Mouse (Mus musculus) lung, adult 2 months (tissue): ENCODE data around the gene Mob3b. TPM values are rescaled to one million over a fixed set of nuclear protein-coding genes. Genes with fewer than 3 reads are reported as not detected.

Source experiments
- DNase-seq: peaks from one replicate; pipeline ENCODE4 v3.0.0; 2022
- H3K4me1 ChIP-seq: fragments of 200-500 bp; 2 replicates; pipeline ENCODE4 v1.6.1; 2011; ENCODE audit warnings: low read length; ENCODE audit not compliant: control insufficient read depth, insufficient read depth
- H3K4me3 ChIP-seq: fragments of 200-500 bp; replicated peaks from 2 replicates; pipeline ENCODE3; 2011; ENCODE audit warnings: low read depth, mild to moderate bottlenecking, control low read depth, low read length; ENCODE audit errors: extremely low read depth
- CTCF ChIP-seq: fragments of 200-500 bp; IDR thresholded peaks from 2 replicates; pipeline ENCODE4 v1.5.1; 2011; ENCODE audit warnings: mild to moderate bottlenecking, low read length, control low read depth; ENCODE audit not compliant: insufficient read depth
- POLR2A ChIP-seq: fragments of 200-500 bp; IDR thresholded peaks from 2 replicates; pipeline ENCODE4 v1.6.1; 2011; ENCODE audit warnings: low read depth, mild to moderate bottlenecking, control low read depth, low read length, borderline replicate concordance; ENCODE audit errors: extremely low read depth
- WGBS: fragments of 180-500 bp; shearing (Covaris S2); methylation state at CpG from one replicate; pipeline ENCODE4 v1.1.7; 2018; 5-methylcytosine and 5-hydroxymethylcytosine counted together
- polyA plus RNA-seq: library from polyadenylated mRNA; depleted of rRNA; stranded (reverse); fragments of >200 nt; gene quantifications from 2 replicates; pipeline ENCODE4 v1.2.3, GENCODE M21; 2012

Mob3b gene
- polyA plus RNA-seq, 1 experiment, result 10.4 TPM

DNA sequence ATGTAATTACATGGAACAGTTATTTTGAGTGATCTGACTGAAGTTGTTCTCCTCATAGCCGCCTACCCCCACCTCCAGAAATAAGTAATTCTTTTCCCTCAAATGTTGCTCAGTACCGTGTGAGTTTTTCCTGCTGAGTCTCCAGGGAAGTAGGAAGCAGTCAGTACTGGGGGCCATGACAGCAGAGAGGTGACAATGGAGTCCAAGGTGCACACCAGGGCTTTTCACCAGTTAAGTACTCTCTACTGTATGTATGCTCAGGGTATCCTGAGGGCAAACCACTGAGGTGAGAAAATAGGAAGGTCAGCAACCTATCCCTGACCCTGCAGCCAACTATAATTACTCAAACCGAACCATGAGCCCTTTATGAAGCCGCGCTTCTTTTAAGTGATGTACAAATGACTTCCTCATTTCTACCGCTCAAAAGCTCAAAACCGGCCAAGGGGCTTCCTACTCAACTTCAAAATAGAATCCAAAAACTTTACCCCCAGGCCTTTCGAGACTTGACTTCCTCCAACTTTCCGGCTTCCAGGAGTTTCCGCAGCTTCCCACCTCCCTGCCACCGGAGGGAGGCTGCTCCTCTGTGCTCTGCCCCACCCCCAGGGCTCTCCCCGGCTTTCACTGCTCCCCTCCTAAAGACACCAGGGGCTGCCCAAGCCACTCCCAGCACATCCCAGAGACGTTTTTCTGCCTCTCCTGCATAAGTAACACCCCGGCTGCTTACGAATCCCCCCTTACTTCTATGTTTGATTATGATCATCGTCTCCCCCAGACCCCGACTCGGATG is 122.6 kb downstream of the Mob3b start:
- H3K4me1 ChIP-seq, result peaks cover 4% of the 10 kb centered on the region
- no peak for DNase-seq
- H3K4me3 ChIP-seq, result no peak overlapping the region
- TF ChIP-seq POLR2A, result no peak
- TF ChIP-seq CTCF, result no peak
- 45% methylated on average over 18 of the region's 18 CpGs for WGBS

DNA sequence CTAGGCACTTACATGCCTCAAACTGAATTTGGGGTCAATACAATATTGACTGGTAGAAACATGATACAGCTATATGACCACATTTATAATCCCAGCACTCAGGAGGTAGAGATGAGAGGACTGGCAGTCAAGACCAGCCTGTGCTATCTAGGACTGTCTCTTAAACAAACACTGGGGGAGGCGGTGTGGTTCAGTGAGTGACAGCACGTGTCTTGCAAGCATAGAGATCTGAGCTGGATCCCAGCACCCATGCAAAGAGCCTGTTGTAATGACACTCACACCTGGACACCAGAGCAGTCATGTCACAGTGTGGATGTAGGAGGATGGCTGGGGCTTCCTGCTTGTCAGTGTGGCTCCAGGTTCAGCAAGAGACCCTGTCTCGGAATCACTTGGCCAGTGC is 124.5 kb downstream of the Mob3b start:
- Histone ChIP-seq H3K4me3 (no peak overlapping the region), H3K4me1 (peaks cover 4% of the 10 kb centered on the region)
- DNase-seq, result no peak
- TF ChIP-seq POLR2A (no peak), CTCF (no peak)
- 77% methylated on average over 3 of the region's 3 CpGs for WGBS

DNA sequence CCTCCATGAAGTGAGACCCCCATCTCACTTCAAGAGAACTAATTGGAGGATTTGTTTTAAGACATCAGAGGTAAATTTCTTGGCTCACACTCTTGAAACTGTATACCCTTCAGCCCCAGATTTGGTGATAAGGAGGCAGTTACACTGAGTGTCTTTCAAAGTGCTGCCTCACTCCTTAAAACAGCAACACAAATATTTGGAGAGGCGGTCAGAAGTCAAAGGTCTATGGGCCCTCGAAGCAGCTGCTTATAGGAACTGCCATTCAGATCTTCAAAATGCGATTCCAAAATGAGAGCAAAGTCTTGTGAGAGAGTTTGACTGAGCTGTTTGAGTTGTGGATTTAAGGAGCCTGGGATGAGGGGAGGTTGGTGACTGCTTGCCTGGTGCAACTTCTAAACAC is 125.7 kb downstream of the Mob3b start:
- WGBS, result 29% methylated on average over 3 of the region's 3 CpGs
- TF ChIP-seq CTCF (no peak), POLR2A (no peak)
- H3K4me1 ChIP-seq, result peaks cover 4% of the 10 kb centered on the region

DNA sequence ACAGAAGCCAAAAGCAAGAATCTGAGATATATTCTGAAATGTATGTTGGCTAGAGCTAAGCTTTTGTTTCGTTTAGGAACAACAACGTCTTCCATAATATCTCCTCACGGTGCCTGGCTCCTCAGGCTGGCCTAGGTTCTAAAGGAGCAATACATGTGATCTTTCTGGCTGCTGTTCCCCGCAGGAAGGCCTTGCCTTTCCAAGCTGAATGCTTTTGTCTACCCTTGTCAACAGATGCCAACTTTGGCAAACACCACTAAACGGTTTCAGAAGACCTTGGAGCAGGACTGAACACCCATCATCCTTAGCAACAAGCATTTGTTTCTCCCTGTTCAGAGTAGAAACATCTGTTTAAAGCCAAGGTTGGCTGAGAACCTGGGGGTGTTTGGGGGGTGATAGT is 126.1 kb downstream of the Mob3b start:
- 48% methylated on average over 5 of the region's 5 CpGs for WGBS
- H3K4me1 ChIP-seq, result peaks cover 4% of the 10 kb centered on the region

More for the DNA sequence above, 125.7 kb downstream of the Mob3b start:
- H3K4me3 ChIP-seq, result no peak overlapping the region
- no peak for DNase-seq

GRCm38 (mm10) chr4:35018416-35018815 is 138.9 kb downstream of the Mob3b start:
- 59% methylated on average over 1 of the region's 1 CpGs for WGBS
- Histone ChIP-seq H3K4me3 (no peak overlapping the region), H3K4me1 (no peaks in the 10 kb centered on the region)
- no peak for DNase-seq
- no peak for TF ChIP-seq POLR2A
- TF ChIP-seq CTCF, result no peak

More for the DNA sequence above, 126.1 kb downstream of the Mob3b start:
- TF ChIP-seq POLR2A (no peak), CTCF (no peak)
- DNase-seq, result no peak
- H3K4me3 ChIP-seq, result no peak overlapping the region

- H3K4me3 ChIP-seq, result no peak overlapping the region
- WGBS, result 21% methylated on average over 10 of the region's 10 CpGs
- no peak for DNase-seq
- no peak for TF ChIP-seq POLR2A
- no peak for TF ChIP-seq CTCF
- H3K4me1 ChIP-seq, result peaks cover 5% of the 10 kb centered on the region
These were observed 144.6 kb downstream of the Mob3b start for GRCm38 (mm10) chr4:35012401-35013307.

- 28% methylated on average over 11 of the region's 11 CpGs for WGBS
- DNase-seq, result no peak
- peaks cover 2% of the 10 kb centered on the region for H3K4me1 ChIP-seq
- H3K4me3 ChIP-seq, result no peak overlapping the region
- TF ChIP-seq CTCF (no peak), POLR2A (no peak)
These were observed 150.6 kb downstream of the Mob3b start for GRCm38 (mm10) chr4:35006541-35007260.

GRCm38 (mm10) chr4:35006056-35006455 is 151.2 kb downstream of the Mob3b start:
- H3K4me1 ChIP-seq, result peaks cover 2% of the 10 kb centered on the region
- WGBS, result 67% methylated on average over 6 of the region's 6 CpGs
- no peak for TF ChIP-seq POLR2A
- no peak for TF ChIP-seq CTCF
- H3K4me3 ChIP-seq, result no peak overlapping the region
- no peak for DNase-seq

DNA sequence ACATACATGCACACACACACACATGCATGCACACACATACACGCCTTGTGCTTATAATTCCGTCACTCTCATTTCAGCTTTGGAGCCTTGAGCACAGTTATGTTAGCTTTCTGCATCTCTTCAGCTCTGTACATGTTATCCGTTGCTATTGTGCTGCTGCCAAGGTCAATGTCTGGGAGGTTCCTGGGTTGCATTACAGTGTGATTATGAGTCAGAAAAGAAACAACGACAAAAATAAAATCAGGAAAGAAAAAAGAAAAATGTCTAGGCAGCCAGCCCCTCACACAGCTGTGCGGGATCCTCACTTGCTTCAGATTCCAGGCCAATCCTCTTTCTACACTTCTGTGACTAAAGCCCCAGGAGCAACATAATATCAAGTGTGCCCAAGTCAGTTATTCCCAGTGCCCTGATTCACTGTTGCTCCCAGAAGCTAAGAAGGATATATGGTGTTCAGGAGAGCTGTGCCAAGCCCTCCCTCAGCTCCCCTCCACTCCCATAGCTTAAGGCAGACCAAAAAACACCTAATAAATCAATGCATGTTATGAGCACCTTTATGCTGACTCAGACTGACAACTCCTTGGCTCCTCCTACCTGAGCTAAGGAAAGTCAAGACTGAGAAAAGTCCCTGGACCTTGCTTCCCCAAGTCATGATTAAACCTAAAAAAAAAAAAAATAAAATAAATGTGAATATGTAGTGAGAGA is 152.1 kb downstream of the Mob3b start:
- Histone ChIP-seq H3K4me1 (peaks cover 2% of the 10 kb centered on the region), H3K4me3 (no peak overlapping the region)
- 50% methylated on average over 5 of the region's 5 CpGs for WGBS
- no peak for DNase-seq
- no peak for TF ChIP-seq CTCF
